ENCODE assay signal across 24 mouse cellular contexts in the genomic region with DNA sequence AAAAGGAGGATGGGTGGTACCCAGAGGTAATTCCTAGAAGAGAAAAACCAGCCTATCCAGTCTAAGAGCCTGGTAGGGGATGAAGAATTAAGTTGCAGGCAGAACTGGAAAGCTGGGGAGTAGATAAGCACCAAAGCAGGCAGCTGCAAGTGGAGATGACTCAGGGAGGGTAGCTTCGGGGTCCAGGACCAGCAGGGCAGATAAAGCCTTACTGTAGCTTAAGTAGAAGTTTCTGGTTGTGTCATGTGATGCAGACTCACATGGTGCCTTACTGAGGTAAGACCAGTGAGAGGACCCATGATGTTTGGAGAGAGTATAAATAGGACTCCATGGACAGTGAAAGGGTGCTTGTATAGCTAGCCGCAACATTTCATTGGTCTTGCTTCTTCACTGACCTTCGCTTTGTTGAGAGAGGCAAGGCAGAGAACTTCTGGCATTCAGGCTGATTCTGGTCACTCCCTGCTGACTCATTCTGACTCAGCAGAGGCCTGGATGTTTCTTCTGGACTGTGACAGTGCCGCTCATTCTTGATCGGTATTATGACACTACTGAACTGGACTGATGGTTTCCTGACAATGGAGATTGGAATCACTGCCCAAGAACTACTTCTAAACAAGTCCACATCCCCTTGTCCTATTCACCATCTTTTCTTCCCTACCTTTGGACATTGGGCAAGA.
DNase-seq lines count a peak whose midpoint lies in the region; ATAC-seq and TF ChIP-seq lines count a peak whose summit lies in the region.
"Had no signal": no experiment of that assay in that cellular context is flagged by ENCODE, and none has a peak within 500 bp of the region (broad histone marks: within the 10 kb centered on the region; RNA-seq: fewer than 3 reads in every experiment).

No protein-coding gene starts in this region.

- intact Hi-C loops in heart, postnatal 14 days (cut with DNase I) = no loop called here

- no peak overlapping the region for H3ac ChIP-seq in C2C12 (ENCODE audit: control insufficient read depth, insufficient read length, low read depth)

- H3K9me3 ChIP-seq in heart, embryonic 12.5 days (replicated peaks) = no peaks in the 10 kb centered on the region
- H3K9me3 ChIP-seq: forebrain, embryonic 12.5 days; midbrain, embryonic 15.5 days; neural tube, embryonic 12.5 days had no signal

- H3K4me2 ChIP-seq in heart, embryonic 12.5 days = no peak overlapping the region
- H3K4me2 ChIP-seq: forebrain, embryonic 12.5 days; midbrain, embryonic 15.5 days; neural tube, embryonic 12.5 days had no signal

- H3K27me3 ChIP-seq in heart, embryonic 12.5 days (replicated peaks) = no peaks in the 10 kb centered on the region
- no peaks in the 10 kb centered on the region for H3K27me3 ChIP-seq in C2C12 (ENCODE audit: control insufficient read depth, insufficient read depth, insufficient read length)
- H3K27me3 ChIP-seq: forebrain, embryonic 12.5 days; midbrain, embryonic 15.5 days; neural tube, embryonic 12.5 days had no signal

- ATAC-seq in heart, embryonic 12.5 days (ENCODE audit: insufficient number of reproducible peaks, low FRiP score) = peak; percentile 88
- ATAC-seq: activated CD4-positive, CD25-positive, alpha-beta regulatory T cell, adult 4 months; forebrain, postnatal 0 days; hindbrain, embryonic 16.5 days; midbrain, embryonic 15.5 days had no signal

- H3K9ac ChIP-seq in heart, embryonic 12.5 days = no peak overlapping the region
- H3K9ac ChIP-seq: forebrain, embryonic 12.5 days; forebrain, postnatal 0 days; midbrain, embryonic 15.5 days; neural tube, embryonic 12.5 days had no signal

- no peak for DNase-seq in heart, postnatal 14 days
- DNase-seq in 3134 (ENCODE audit: extremely low read depth, insufficient read length, low spot score) (peak; percentile 72), adipocyte (ENCODE audit: low spot score) (peak; percentile 35)
- no peak for DNase-seq in ovary, adult 18-20 months (ENCODE audit: low spot score)
- no peak for DNase-seq in thymus, postnatal 36 days
- no peak for DNase-seq in kidney, postnatal 10 days
- DNase-seq: adrenal gland, adult 8-10 months; cerebellum, adult 2 months; cerebellum, postnatal 14 days; forebrain, postnatal 0 days; heart, postnatal 10 days; kidney, adult 18-20 months; kidney, postnatal 4 days; lung, adult 2 months; lung, postnatal 10 days; right cerebral cortex, postnatal 4 days; thymus, adult 2 months had no signal

- WGBS in heart, embryonic 12.5 days = 75% methylated on average over 5 of the region's 5 CpGs

- H3K4me3 ChIP-seq in heart, embryonic 12.5 days = no peak overlapping the region
- no peak overlapping the region for H3K4me3 ChIP-seq in C2C12 (ENCODE audit: insufficient read depth, poor library complexity, severe bottlenecking)
- H3K4me3 ChIP-seq: forebrain, embryonic 12.5 days; midbrain, embryonic 15.5 days; neural tube, embryonic 12.5 days had no signal

- peaks cover 10% of the 10 kb centered on the region for H3K4me1 ChIP-seq in heart, embryonic 12.5 days (replicated peaks)
- H3K4me1 ChIP-seq: forebrain, embryonic 12.5 days; midbrain, embryonic 15.5 days; neural tube, embryonic 12.5 days had no signal

- no peak overlapping the region for H3K27ac ChIP-seq in heart, embryonic 12.5 days (ENCODE audit: poor library complexity, severe bottlenecking)
- H3K27ac ChIP-seq: forebrain, embryonic 12.5 days; midbrain, embryonic 15.5 days; neural tube, embryonic 12.5 days had no signal

- no peaks in the 10 kb centered on the region for H3K79me2 ChIP-seq in C2C12 (ENCODE audit: control insufficient read depth, insufficient read depth)

- no peaks in the 10 kb centered on the region for H3K36me3 ChIP-seq in heart, embryonic 12.5 days
- no peaks in the 10 kb centered on the region for H3K36me3 ChIP-seq in C2C12 (ENCODE audit: control insufficient read depth, insufficient read depth)
- H3K36me3 ChIP-seq: forebrain, embryonic 12.5 days; midbrain, embryonic 15.5 days; neural tube, embryonic 12.5 days had no signal

- H3K79me3 ChIP-seq in C2C12 (ENCODE audit: low read depth) = no peaks in the 10 kb centered on the region

- TF ChIP-seq CTCF in C2C12 (IDR thresholded peaks at IDR 0.05; ENCODE audit: control insufficient read depth, insufficient read depth, insufficient read length) = no peak

TF ChIP-seq in C2C12, 6 proteins besides CTCF, POLR2A, EP300 and RAD21:
- peak; percentile 98 for TF ChIP-seq FOSL1 (IDR thresholded peaks at IDR 0.05; ENCODE audit: insufficient read depth, low read length, poor library complexity, severe bottlenecking)
- TF ChIP-seq MYOG (IDR thresholded peaks at IDR 0.05; ENCODE audit: control insufficient read depth, extremely low read depth, insufficient read length) = no peak
- TF ChIP-seq MAX (IDR thresholded peaks at IDR 0.05) = peak; percentile 50
- TF ChIP-seq CEBPB (IDR thresholded peaks at IDR 0.05; ENCODE audit: low read depth) = peak; percentile 26
- TF ChIP-seq USF1 (IDR thresholded peaks at IDR 0.05; ENCODE audit: low read depth) = peak; percentile 90
- peak; percentile 46 for TF ChIP-seq MYOD1 (IDR thresholded peaks at IDR 0.05; ENCODE audit: control insufficient read depth, insufficient read length, low read depth)

Comparison
In these comparisons a context has a peak if more than half of its experiments do, and no peak if none do; other contexts are left out.
1. DNase-seq: peak in 3134 (single experiment) and adipocyte (single experiment); none in heart, postnatal 14 days (0 of 2), ovary, adult 18-20 months (single experiment), thymus, postnatal 36 days (0 of 2) and kidney, postnatal 10 days (single experiment).